Mouse (Mus musculus): Measurements from ENCODE around the gene Dhx8. TPM values are rescaled to one million over a fixed set of nuclear protein-coding genes. Genes with fewer than 3 reads are reported as not detected.

Dhx8 gene
- polyA plus RNA-seq, 1 experiment from 2014 or later: 45.6 TPM

DNA sequence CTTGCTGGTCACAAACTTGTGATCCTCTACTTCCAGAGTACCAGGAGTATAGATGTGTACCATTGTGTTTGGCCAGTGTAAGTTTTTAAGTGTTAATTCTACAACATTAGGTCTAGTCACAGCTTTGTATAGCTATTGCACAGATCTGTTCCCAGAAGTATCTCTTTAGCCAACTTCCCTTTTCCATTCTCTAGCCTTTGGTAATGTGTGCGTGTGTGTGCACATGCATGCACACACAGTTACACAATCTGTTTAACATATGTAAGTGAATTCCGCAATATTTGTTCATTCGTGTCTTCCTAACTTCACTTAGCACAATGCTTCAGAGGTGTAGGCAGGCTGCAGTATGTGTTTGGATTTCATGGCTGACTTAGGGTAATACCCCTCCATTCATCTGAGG lies 26.8 kb downstream of the Dhx8 start:
- H3K27ac ChIP-seq: no peak overlapping the region
- WGBS: 96% methylated on average over 3 of the region's 3 CpGs
- no peak overlapping the region for H3K4me3 ChIP-seq (replicated peaks)
- H3K4me1 ChIP-seq: no peaks in the 10 kb centered on the region; the same call in 1 of the 2 replicates
- ATAC-seq (ENCODE audit: low FRiP score): no peak
- H3K9ac ChIP-seq: no peak overlapping the region
- H3K27me3 ChIP-seq: no peaks in the 10 kb centered on the region
- no peak overlapping the region for H3K4me2 ChIP-seq
- no peaks in the 10 kb centered on the region for H3K9me3 ChIP-seq
- peaks cover 80% of the 10 kb centered on the region for H3K36me3 ChIP-seq (replicated peaks)

DNA sequence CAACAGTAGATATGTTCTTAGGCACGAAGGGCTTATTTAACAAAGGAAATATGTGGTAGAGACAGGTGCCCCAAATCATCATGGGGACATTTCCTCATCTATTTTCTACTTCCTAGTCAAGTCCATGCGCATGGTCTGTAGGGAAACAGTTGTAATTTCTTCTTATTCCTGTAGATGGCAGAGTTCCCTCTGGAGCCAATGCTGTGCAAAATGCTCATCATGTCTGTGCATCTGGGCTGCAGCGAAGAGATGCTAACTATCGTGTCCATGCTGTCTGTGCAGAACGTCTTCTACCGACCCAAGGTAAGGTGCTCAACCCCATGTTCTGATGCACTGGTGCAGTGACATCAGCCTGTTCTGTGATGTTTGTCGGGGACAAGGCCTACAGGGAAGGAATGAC lies 31.0 kb downstream of the Dhx8 start:
- Histone ChIP-seq H3K4me1 (no peaks in the 10 kb centered on the region), H3K4me2 (no peak overlapping the region), H3K36me3 (replicated peaks) (peaks cover 81% of the 10 kb centered on the region), H3K9ac (no peak overlapping the region), H3K4me3 (replicated peaks) (no peak overlapping the region), H3K27me3 (no peaks in the 10 kb centered on the region), H3K27ac (no peak overlapping the region), H3K9me3 (no peaks in the 10 kb centered on the region)
- no peak for ATAC-seq (ENCODE audit: low FRiP score)
- 65% methylated on average over 7 of the region's 7 CpGs for WGBS

DNA sequence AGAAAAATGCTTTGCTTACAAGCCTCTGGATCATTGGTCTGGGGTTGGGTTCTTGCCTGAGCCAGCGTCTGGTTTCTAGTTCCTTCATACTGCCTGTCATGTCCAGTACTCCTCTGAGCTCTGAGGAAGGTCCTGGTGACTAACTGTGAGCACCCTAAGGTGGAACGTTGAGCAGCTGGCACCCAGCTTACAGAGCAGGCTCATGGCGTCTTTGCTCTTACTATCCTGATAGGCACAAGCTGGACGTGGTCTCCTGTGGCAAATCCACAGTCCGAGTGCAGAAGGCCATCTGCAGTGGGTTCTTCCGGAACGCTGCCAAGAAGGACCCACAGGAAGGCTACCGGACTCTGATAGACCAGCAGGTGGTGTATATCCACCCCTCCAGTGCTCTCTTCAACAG lies 31.8 kb downstream of the Dhx8 start:
- no peak overlapping the region for H3K9ac ChIP-seq
- no peaks in the 10 kb centered on the region for H3K9me3 ChIP-seq
- WGBS: 93% methylated on average over 8 of the region's 8 CpGs
- no peaks in the 10 kb centered on the region for H3K4me1 ChIP-seq
- no peak overlapping the region for H3K4me3 ChIP-seq (replicated peaks)
- no peak overlapping the region for H3K4me2 ChIP-seq
- H3K27me3 ChIP-seq: no peaks in the 10 kb centered on the region
- H3K27ac ChIP-seq: no peak overlapping the region
- peaks cover 79% of the 10 kb centered on the region for H3K36me3 ChIP-seq (replicated peaks)
- ATAC-seq (ENCODE audit: low FRiP score): no peak

DNA sequence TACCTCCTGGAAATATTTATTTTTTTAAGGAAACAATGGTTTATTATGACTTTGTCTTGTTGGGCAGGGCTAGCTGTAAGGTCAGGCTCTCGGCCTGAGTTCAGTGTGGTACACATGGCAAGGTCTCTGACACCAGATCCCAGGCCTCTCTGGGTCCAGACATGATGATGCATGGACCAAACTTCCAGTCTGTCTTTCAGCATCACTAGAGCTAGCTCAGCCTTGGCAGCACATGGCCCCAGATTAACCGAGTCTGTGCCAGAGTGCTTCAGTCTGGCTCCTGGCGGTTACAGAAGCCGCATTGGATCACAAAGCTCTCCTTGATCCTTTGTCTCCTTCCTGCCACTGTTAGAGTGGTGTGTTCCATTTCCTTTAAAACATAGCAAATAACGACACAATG lies 34.6 kb downstream of the Dhx8 start:
- H3K4me3 ChIP-seq (replicated peaks): no peak overlapping the region
- WGBS: 65% methylated on average over 5 of the region's 5 CpGs
- no peaks in the 10 kb centered on the region for H3K9me3 ChIP-seq
- no peak overlapping the region for H3K4me2 ChIP-seq
- no peak for ATAC-seq (ENCODE audit: low FRiP score)
- H3K36me3 ChIP-seq (replicated peaks): peaks cover 63% of the 10 kb centered on the region
- no peak overlapping the region for H3K9ac ChIP-seq
- no peak overlapping the region for H3K27ac ChIP-seq
- H3K4me1 ChIP-seq: peaks cover 5% of the 10 kb centered on the region
- H3K27me3 ChIP-seq: peaks cover 24% of the 10 kb centered on the region

DNA sequence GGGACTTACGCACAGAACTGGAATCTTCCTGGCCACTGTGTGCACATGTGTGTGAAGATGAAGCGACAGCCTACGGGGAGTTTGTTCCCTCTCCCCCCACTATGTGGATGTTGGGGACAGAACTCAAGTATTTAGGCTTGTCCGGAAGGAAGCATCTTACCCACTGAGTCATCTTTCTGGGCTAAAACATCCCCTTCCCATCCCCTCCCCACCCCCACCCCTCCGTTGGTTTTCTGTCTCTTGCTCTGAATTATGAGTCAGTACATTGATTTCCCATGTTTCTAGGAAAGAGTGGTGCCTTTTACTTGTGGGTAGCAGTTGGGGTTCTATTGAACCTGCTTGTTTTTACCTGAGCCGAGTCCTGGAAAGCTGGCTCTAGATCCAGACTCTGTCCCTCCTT lies 36.0 kb downstream of the Dhx8 start:
- no peak overlapping the region for H3K27ac ChIP-seq
- H3K4me3 ChIP-seq (replicated peaks): no peak overlapping the region
- H3K4me1 ChIP-seq: peaks cover 12% of the 10 kb centered on the region
- H3K36me3 ChIP-seq (replicated peaks): peaks cover 57% of the 10 kb centered on the region
- no peaks in the 10 kb centered on the region for H3K9me3 ChIP-seq
- H3K4me2 ChIP-seq: no peak overlapping the region
- no peak overlapping the region for H3K9ac ChIP-seq
- no peak for ATAC-seq (ENCODE audit: low FRiP score)
- H3K27me3 ChIP-seq: peaks cover 35% of the 10 kb centered on the region
- WGBS: 93% methylated on average over 6 of the region's 6 CpGs

DNA sequence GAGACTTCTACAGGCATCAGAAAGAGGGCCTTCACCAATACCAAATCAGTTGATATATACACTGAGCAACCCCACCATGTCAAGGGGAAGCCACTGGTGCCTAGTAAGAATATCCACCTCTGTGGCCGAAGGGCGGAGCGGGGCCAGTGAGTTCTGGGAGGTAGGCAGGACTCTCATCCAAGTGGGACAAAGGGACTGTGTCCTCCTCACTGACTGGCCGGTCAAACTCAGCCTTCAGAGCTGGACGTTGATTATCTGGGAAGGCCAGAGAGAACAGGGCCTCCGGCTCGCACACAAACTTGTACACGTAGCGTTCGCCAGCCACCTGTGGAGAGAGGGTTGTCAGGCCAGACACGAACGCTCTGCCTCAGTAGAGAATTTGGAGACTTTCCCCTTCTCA lies 37.5 kb downstream of the Dhx8 start:
- peaks cover 48% of the 10 kb centered on the region for H3K27me3 ChIP-seq
- H3K36me3 ChIP-seq (replicated peaks): peaks cover 42% of the 10 kb centered on the region
- no peak overlapping the region for H3K4me2 ChIP-seq
- 86% methylated on average over 12 of the region's 12 CpGs for WGBS
- no peak overlapping the region for H3K9ac ChIP-seq
- peaks cover 12% of the 10 kb centered on the region for H3K4me1 ChIP-seq
- H3K27ac ChIP-seq: no peak overlapping the region
- H3K4me3 ChIP-seq (replicated peaks): no peak overlapping the region
- no peak for ATAC-seq (ENCODE audit: low FRiP score)
- H3K9me3 ChIP-seq: no peaks in the 10 kb centered on the region

DNA sequence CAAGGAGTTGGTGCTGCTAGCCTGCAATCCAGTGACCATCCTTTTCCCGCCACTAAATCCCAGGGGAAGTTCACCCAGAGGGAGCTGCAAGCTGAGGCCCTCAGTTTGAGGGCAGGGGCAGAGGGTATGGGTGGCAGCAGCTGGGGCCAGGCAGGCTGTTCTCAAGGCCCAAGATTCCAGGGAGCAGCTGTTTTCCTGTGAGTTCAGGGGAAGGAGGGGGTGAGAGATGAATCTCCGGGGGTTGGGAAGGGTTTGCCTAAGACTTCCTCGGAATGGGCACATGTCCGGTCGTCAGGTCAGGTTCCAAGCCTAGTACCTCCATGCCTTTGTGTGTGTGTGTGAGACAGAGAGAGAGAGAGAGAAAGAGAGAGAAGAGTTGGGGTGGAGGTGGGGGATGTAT lies 39.3 kb downstream of the Dhx8 start:
- H3K36me3 ChIP-seq (replicated peaks): peaks cover 26% of the 10 kb centered on the region
- H3K9me3 ChIP-seq: no peaks in the 10 kb centered on the region
- ATAC-seq (ENCODE audit: low FRiP score): no peak
- H3K4me3 ChIP-seq (replicated peaks): no peak overlapping the region
- peaks cover 58% of the 10 kb centered on the region for H3K27me3 ChIP-seq
- H3K27ac ChIP-seq: no peak overlapping the region
- WGBS: 13% methylated on average over 5 of the region's 5 CpGs
- no peak overlapping the region for H3K9ac ChIP-seq
- peak overlapping the region; percentile 42 for H3K4me2 ChIP-seq
- peaks cover 12% of the 10 kb centered on the region for H3K4me1 ChIP-seq

DNA sequence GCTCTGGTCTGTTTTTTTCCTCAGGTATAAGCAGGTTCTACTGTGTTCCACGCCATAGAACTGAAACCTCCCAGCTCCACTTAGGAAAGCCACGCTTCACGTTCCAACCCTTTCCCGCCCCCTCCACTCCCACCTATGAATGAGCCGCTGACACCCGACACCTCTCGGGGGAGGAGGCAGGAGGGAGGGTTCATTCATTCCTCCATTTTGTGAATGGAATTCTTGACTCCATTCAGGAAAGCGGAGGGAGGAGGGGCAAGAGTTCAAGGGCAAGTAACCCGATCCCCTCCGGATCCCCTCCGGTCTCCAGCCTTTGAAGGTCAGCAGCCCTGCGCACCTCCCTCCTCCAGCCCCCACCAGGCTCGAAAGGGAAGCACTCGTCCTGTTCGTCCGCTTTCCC lies 39.7 kb downstream of the Dhx8 start:
- H3K4me3 ChIP-seq (replicated peaks): no peak overlapping the region
- no peaks in the 10 kb centered on the region for H3K9me3 ChIP-seq
- H3K9ac ChIP-seq: no peak overlapping the region
- H3K36me3 ChIP-seq (replicated peaks): peaks cover 22% of the 10 kb centered on the region
- peaks cover 60% of the 10 kb centered on the region for H3K27me3 ChIP-seq
- 0 out of 2 replicates have a peak, but pooled peaks have one; percentile 51 for ATAC-seq (ENCODE audit: low FRiP score)
- 1% methylated on average over 16 of the region's 16 CpGs for WGBS
- peaks cover 12% of the 10 kb centered on the region for H3K4me1 ChIP-seq
- H3K4me2 ChIP-seq: peak overlapping the region; percentile 42
- H3K27ac ChIP-seq: no peak overlapping the region

DNA sequence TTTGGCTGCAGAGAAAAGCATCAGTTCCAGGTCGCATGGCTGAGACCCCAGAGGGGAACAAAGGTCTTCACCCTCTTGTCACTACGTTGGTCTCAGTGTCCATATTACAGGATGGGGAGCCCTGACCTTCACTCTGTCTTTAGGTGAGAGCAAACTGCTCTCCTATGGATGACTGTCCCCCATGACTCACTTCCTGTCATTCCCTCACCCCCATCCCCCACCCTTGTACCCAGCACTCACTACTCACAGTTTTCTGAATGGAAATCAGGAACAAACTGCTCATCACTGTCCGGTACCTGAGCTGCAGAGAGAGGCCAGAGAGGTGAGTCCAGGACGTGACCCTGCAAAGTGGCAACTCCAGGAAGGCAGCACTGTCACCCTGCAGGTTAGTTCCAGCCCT lies 44.1 kb downstream of the Dhx8 start:
- peaks cover 12% of the 10 kb centered on the region for H3K4me1 ChIP-seq
- WGBS: 70% methylated on average over 4 of the region's 4 CpGs
- H3K36me3 ChIP-seq (replicated peaks): no peaks in the 10 kb centered on the region
- H3K9ac ChIP-seq: no peak overlapping the region
- ATAC-seq (ENCODE audit: low FRiP score): no peak
- H3K9me3 ChIP-seq: no peaks in the 10 kb centered on the region
- no peak overlapping the region for H3K4me2 ChIP-seq
- peaks cover 68% of the 10 kb centered on the region for H3K27me3 ChIP-seq
- H3K4me3 ChIP-seq (replicated peaks): no peak overlapping the region
- no peak overlapping the region for H3K27ac ChIP-seq

DNA sequence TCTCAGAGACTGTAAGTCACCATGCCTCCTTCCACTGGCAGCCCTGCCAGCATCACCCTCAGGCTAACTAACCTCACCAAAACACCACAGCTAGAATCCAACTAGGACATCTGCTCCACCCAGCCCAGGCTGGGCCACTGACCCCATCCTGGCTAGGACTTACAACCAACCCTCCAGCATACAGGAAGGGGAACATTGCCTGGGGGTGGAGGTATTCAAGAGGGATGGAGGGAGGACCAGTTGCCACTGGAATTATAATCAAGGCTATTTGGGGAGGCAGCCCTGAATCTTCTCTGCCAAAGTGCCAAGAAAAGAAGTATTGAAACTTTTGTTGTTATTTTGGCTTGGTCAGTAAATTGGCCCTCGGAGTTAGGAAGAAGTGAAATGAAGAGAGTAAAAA lies 50.4 kb downstream of the Dhx8 start:
- ATAC-seq (ENCODE audit: low FRiP score): no peak
- Histone ChIP-seq H3K36me3 (replicated peaks) (no peaks in the 10 kb centered on the region), H3K27me3 (peaks cover 88% of the 10 kb centered on the region), H3K9me3 (no peaks in the 10 kb centered on the region), H3K4me2 (no peak overlapping the region), H3K9ac (no peak overlapping the region), H3K4me3 (replicated peaks) (no peak overlapping the region), H3K4me1 (peaks cover 19% of the 10 kb centered on the region), H3K27ac (no peak overlapping the region)
- WGBS: 62% methylated on average over 1 of the region's 1 CpGs

DNA sequence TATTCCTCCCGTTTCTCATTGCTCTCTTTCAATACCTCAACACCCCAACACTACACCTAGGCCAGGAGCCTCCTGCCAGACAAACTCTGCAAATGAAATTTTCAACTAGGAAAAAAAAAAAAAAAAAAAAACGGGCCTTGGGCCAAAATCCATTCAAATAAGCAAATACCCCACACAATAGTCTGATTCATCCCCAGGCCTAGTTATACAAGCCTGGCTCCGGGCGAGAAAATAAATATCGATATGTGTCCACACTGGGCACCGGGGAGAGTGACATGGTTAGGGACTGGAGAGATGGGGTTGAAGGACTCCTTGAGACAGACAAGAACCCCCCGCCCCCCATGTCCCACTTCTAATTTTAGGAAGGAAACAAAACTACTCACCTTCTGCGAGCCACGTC lies 50.9 kb downstream of the Dhx8 start:
- H3K4me3 ChIP-seq (replicated peaks): peak overlapping the region; percentile 53
- WGBS: 19% methylated on average over 9 of the region's 9 CpGs
- no peak overlapping the region for H3K27ac ChIP-seq
- peak overlapping the region; percentile 89 for H3K4me2 ChIP-seq
- H3K4me1 ChIP-seq: peaks cover 19% of the 10 kb centered on the region
- peaks cover 92% of the 10 kb centered on the region for H3K27me3 ChIP-seq
- H3K9ac ChIP-seq: peak overlapping the region; percentile 61; the same call in 1 of the 2 replicates
- no peaks in the 10 kb centered on the region for H3K9me3 ChIP-seq
- no peaks in the 10 kb centered on the region for H3K36me3 ChIP-seq (replicated peaks)
- ATAC-seq (ENCODE audit: low FRiP score): no peak

DNA sequence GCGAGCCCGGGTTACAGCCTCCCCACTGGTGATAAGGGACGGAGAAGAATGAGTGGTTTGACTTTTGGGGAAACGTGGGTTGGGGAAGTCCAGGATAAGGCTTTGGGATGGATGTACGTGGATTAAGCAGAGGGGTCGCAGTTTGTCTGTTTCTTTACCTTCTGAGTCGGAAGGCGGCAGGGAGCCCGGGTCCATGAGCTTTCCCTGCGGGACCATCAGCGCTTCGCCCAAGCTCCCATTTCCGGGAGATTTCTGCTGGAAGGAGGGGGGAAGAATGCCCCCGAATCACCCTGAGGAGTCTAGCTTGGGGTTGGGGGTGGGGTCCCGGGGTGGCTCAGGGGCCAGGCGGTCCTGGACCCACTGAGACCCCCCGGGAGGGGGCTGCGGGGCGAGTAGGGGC lies 51.4 kb downstream of the Dhx8 start:
- peak overlapping the region; percentile 61 for H3K9ac ChIP-seq
- 2% methylated on average over 17 of the region's 19 CpGs for WGBS
- H3K4me3 ChIP-seq (replicated peaks): peak overlapping the region; percentile 53
- H3K4me2 ChIP-seq: peak overlapping the region; percentile 89
- no peak for ATAC-seq (ENCODE audit: low FRiP score)
- H3K4me1 ChIP-seq: peaks cover 19% of the 10 kb centered on the region
- no peak overlapping the region for H3K27ac ChIP-seq
- no peaks in the 10 kb centered on the region for H3K36me3 ChIP-seq (replicated peaks)
- peaks cover 92% of the 10 kb centered on the region for H3K27me3 ChIP-seq
- no peaks in the 10 kb centered on the region for H3K9me3 ChIP-seq

DNA sequence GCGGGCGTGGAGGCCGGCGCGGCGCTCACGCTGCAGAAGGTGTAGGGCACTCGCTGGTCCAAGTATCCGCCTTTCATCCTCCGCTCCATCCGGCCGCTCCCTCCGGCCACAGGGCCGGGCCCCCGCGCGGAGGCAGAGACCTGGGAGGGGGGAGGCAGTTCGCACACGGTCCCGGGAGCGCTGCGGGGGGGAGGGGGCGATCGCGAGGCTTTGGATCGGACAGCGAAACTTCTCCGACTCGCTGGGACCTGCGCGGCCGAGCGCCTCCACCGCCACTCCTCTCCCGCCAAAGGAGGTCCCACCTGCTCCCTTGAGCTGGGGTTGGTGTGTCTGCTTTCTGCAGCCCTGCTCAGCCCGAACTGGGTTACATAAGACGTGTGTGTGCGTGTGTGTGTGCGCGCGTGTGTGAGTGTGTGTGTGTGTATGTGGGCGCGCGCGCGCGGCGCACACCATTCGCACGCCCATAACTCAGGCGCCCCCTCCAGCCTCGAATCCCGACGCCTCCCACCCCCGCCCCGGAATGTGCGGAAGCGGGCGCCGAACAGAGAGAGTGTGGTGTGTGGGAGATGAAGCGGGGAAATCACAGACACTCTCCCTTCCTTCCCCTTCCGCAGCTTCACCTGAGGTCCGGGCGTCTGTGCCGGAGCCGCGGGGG lies 51.9 kb downstream of the Dhx8 start:
- H3K4me3 ChIP-seq (replicated peaks): peak overlapping the region; percentile 53
- peak overlapping the region; percentile 89 for H3K4me2 ChIP-seq
- H3K9ac ChIP-seq: peak overlapping the region; percentile 61
- H3K27ac ChIP-seq: peak overlapping the region; percentile 66
- no peaks in the 10 kb centered on the region for H3K36me3 ChIP-seq (replicated peaks)
- under 1% methylated on average over 56 of the region's 67 CpGs for WGBS
- H3K27me3 ChIP-seq: peaks cover 95% of the 10 kb centered on the region
- no peaks in the 10 kb centered on the region for H3K9me3 ChIP-seq
- H3K4me1 ChIP-seq: peaks cover 19% of the 10 kb centered on the region
- ATAC-seq (ENCODE audit: low FRiP score): peak; percentile 59

Data from forebrain, embryonic 12.5 days (tissue).